Mouse (Mus musculus): ENCODE data around the gene Teddm1a.

The Teddm1a gene

GRCm38 (mm10) chr1:153905884-153906283, 14.3 kb downstream of the Teddm1a start:
- no peak for DNase-seq (ENCODE audit: low spot score)

GRCm38 (mm10) chr1:153908208-153908607, 16.7 kb downstream of the Teddm1a start:
- no peak for DNase-seq (ENCODE audit: low spot score)

- DNase-seq (ENCODE audit: low spot score): no peak
These were observed 17.2 kb downstream of the Teddm1a start for GRCm38 (mm10) chr1:153908741-153909140.

GRCm38 (mm10) chr1:153909213-153909962, 17.8 kb downstream of the Teddm1a start:
- DNase-seq (ENCODE audit: low spot score): no peak

- DNase-seq (ENCODE audit: low spot score): no peak
These were observed 18.4 kb downstream of the Teddm1a start for GRCm38 (mm10) chr1:153909963-153910291.

- DNase-seq (ENCODE audit: low spot score): no peak
These were observed 18.9 kb downstream of the Teddm1a start for GRCm38 (mm10) chr1:153910423-153910822.

- DNase-seq (ENCODE audit: low spot score): no peak
These were observed 19.8 kb downstream of the Teddm1a start for GRCm38 (mm10) chr1:153911276-153911795.

- no peak for DNase-seq (ENCODE audit: low spot score)
These were observed 22.3 kb downstream of the Teddm1a start for GRCm38 (mm10) chr1:153913869-153914268.

- no peak for DNase-seq (ENCODE audit: low spot score)
These were observed 27.1 kb downstream of the Teddm1a start for GRCm38 (mm10) chr1:153918521-153919206.

GRCm38 (mm10) chr1:153921642-153922041, 30.1 kb downstream of the Teddm1a start:
- no peak for DNase-seq (ENCODE audit: low spot score)

- DNase-seq (ENCODE audit: low spot score): no peak
These were observed 31.1 kb downstream of the Teddm1a start for GRCm38 (mm10) chr1:153922571-153923021.

GRCm38 (mm10) chr1:153924395-153925385, 33.1 kb downstream of the Teddm1a start:
- no peak for DNase-seq (ENCODE audit: low spot score)

GRCm38 (mm10) chr1:153930431-153930830, 38.9 kb downstream of the Teddm1a start:
- DNase-seq (ENCODE audit: low spot score): no peak

- no peak for DNase-seq (ENCODE audit: low spot score)
These were observed 42.2 kb downstream of the Teddm1a start for GRCm38 (mm10) chr1:153933772-153934171.

- DNase-seq (ENCODE audit: low spot score): no peak
These were observed 44.4 kb downstream of the Teddm1a start for GRCm38 (mm10) chr1:153935844-153936380.

- no peak for DNase-seq (ENCODE audit: low spot score)
These were observed 45.5 kb downstream of the Teddm1a start for GRCm38 (mm10) chr1:153937025-153937424.

- DNase-seq (ENCODE audit: low spot score): no peak
These were observed 49.4 kb downstream of the Teddm1a start for GRCm38 (mm10) chr1:153940986-153941385.

All from testis, postnatal 10 days (tissue).